Mouse (Mus musculus): ENCODE measurements around the gene Snrpf. TPM values are rescaled to one million over a fixed set of nuclear protein-coding genes. Genes with fewer than 3 reads are reported as not detected.

The Snrpf gene
- polyA plus RNA-seq, 1 experiment = 49.0 TPM

DNA sequence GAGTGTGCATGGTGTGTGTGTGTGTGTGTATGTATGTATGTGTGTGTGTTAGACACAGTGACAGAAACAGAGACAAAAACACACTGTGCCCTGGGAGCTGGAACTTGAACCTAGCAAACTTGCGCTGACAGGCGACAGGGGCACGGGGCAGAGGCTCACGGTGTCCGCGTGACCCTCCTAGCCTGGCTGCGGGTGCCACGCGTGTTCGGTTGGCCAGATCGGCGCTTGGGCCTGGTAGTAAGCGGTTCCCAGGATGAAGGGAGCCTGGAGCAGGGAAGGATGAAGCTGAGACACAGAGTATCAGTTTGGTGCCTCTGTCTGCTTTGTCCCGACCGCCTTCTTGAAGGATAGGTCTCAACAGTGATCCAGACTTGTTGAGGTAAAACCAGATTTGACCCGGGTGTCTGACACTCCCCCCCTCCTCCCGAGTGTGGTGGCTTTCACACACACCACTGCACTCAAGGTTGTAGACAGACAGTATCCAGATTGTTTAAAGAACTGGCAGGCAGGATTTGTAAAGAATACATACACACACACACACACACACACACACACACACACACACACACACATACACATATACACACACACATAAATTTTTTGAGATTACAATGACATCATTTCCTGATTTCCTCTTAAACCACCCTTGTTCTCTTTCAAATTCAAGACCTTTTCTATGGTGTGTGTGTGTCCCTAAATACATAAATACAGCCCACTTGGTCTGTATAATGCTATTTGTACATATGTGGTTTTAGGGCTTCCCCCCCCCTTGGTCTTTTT, 48.9 kb downstream of the Snrpf start, which contains the start of gene Ccdc38:
TSS of gene Ccdc38 (plus strand) at position 202 of the 780 bp plus-strand sequence.
- H3K4me1 ChIP-seq (ENCODE audit: control insufficient read depth, insufficient read depth, low read length) = peaks cover 4% of the 10 kb centered on the region
- no peak within 1 kb of the TSS for H3K27ac ChIP-seq (ENCODE audit: insufficient read depth, low read length)
- TF ChIP-seq POLR2A (IDR thresholded peaks at IDR 0.05; ENCODE audit: borderline replicate concordance, insufficient read depth, low read length) (no peak), CTCF (IDR thresholded peaks at IDR 0.05; ENCODE audit: borderline replicate concordance, insufficient read depth, low read depth, low read length) (no peak)
- peak within 1 kb of the TSS; percentile 27 for H3K4me3 ChIP-seq (replicated peaks; ENCODE audit: insufficient read depth, low read depth, low read length)
- no peaks in the 10 kb centered on the region for H3K27me3 ChIP-seq (ENCODE audit: control insufficient read depth, insufficient read depth, low read length)
- DNase-seq = peak in 1 of 2 experiments; percentile 15
- 46% methylated on average over 17 of the region's 17 CpGs for WGBS

GRCm38 (mm10) chr10:93539775-93540430, 49.6 kb downstream of the Snrpf start, which contains the start of gene Amdhd1:
Gene Amdhd1 (minus strand): TSS chr10:93540033.
- H3K27me3 ChIP-seq (ENCODE audit: control insufficient read depth, insufficient read depth, low read length) = no peaks in the 10 kb centered on the region
- 2% methylated on average over 35 of the region's 35 CpGs for WGBS
- peak within 1 kb of the TSS; percentile 27 for H3K4me3 ChIP-seq (replicated peaks; ENCODE audit: insufficient read depth, low read depth, low read length)
- peak; percentile 64 for DNase-seq
- peaks cover 4% of the 10 kb centered on the region for H3K4me1 ChIP-seq (ENCODE audit: control insufficient read depth, insufficient read depth, low read length)
- no peak within 1 kb of the TSS for H3K27ac ChIP-seq (ENCODE audit: insufficient read depth, low read length)
- TF ChIP-seq CTCF (IDR thresholded peaks at IDR 0.05; ENCODE audit: borderline replicate concordance, insufficient read depth, low read depth, low read length) (peak; percentile 33; the same call in 1 of the 2 replicates), POLR2A (IDR thresholded peaks at IDR 0.05; ENCODE audit: borderline replicate concordance, insufficient read depth, low read length) (no peak)

DNA sequence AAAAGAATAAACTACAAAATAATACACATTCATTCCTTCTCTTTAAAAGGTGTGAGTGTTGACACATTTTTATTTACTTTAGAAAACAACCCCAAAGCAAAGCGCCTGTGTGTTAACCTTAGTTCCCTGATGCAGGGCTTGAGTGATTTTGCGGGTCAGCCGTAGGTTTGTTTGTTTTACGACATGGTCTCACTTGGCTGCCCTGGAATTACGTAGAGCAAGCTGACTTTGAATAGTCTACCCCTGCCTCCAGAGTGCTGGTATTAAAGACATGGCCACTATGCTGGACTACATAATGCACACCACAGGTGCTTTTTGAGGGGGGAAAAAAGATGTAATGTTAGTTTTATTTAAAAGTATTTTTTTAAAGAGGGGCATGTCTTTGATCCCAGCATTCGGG, 50.7 kb downstream of the Snrpf start:
- no peak for DNase-seq
- H3K4me1 ChIP-seq (ENCODE audit: control insufficient read depth, insufficient read depth, low read length) = peaks cover 4% of the 10 kb centered on the region
- H3K27me3 ChIP-seq (ENCODE audit: control insufficient read depth, insufficient read depth, low read length) = no peaks in the 10 kb centered on the region
- no peak overlapping the region for H3K4me3 ChIP-seq (replicated peaks; ENCODE audit: insufficient read depth, low read depth, low read length)
- TF ChIP-seq POLR2A (IDR thresholded peaks at IDR 0.05; ENCODE audit: borderline replicate concordance, insufficient read depth, low read length) (no peak), CTCF (IDR thresholded peaks at IDR 0.05; ENCODE audit: borderline replicate concordance, insufficient read depth, low read depth, low read length) (no peak)
- 94% methylated on average over 6 of the region's 6 CpGs for WGBS
- no peak overlapping the region for H3K27ac ChIP-seq (ENCODE audit: insufficient read depth, low read length)

- TF ChIP-seq CTCF (IDR thresholded peaks at IDR 0.05; ENCODE audit: borderline replicate concordance, insufficient read depth, low read depth, low read length) = no peak
- TF ChIP-seq POLR2A (IDR thresholded peaks at IDR 0.05; ENCODE audit: borderline replicate concordance, insufficient read depth, low read length) = no peak
- DNase-seq = no peak
- no peaks in the 10 kb centered on the region for H3K27me3 ChIP-seq (ENCODE audit: control insufficient read depth, insufficient read depth, low read length)
- 96% methylated on average over 2 of the region's 2 CpGs for WGBS
- H3K4me1 ChIP-seq (ENCODE audit: control insufficient read depth, insufficient read depth, low read length) = peaks cover 4% of the 10 kb centered on the region
- H3K4me3 ChIP-seq (replicated peaks; ENCODE audit: insufficient read depth, low read depth, low read length) = no peak overlapping the region
- no peak overlapping the region for H3K27ac ChIP-seq (ENCODE audit: insufficient read depth, low read length)
Observed at GRCm38 (mm10) chr10:93538287-93538686, 51.2 kb downstream of the Snrpf start.

Other genes with a start within 250 kb of the Snrpf start
- 64.8 and 66.8 TPM in 2 replicates for gene Lta4h, start 136.3 kb downstream of the Snrpf start, polyA plus RNA-seq (2012; rRNA removed)
- gene Hal, start 100.9 kb downstream of the Snrpf start, polyA plus RNA-seq (2012; rRNA removed) = 0.05 and 0.18 TPM in 2 replicates
- not detected in 2 replicates for gene Amdhd1, start 49.7 kb downstream of the Snrpf start, polyA plus RNA-seq (2012; rRNA removed)
- gene Ccdc38, start 49.1 kb downstream of the Snrpf start, polyA plus RNA-seq (2012; rRNA removed) = 0.03 TPM in 1 of 2 replicates, not detected in the other
- 14.6 and 17.3 TPM in 2 replicates for gene Ntn4, start 51.0 kb upstream of the Snrpf start, polyA plus RNA-seq (2012; rRNA removed)
- 0.05 TPM in 2 replicates for gene Usp44, start 241.8 kb upstream of the Snrpf start, polyA plus RNA-seq (2012; rRNA removed)